Mouse (Mus musculus) G1E (cell line): Measurements from ENCODE around the gene Coro7. TPM values are rescaled to one million over a fixed set of nuclear protein-coding genes. Genes with fewer than 3 reads are reported as not detected.

Experiments
- ATAC-seq: 2 replicates; pipeline ENCODE4 v1.8.0; 2016; ENCODE audit warnings: mild to moderate bottlenecking; ENCODE audit not compliant: insufficient number of reproducible peaks, poor library complexity, low FRiP score, severe bottlenecking; ENCODE audit errors: extremely low read depth
- DNase-seq: peaks from one replicate; pipeline ENCODE4 v3.0.0; 2012; ENCODE audit warnings: low spot score
- H3K27me3 ChIP-seq: 2 replicates; pipeline ENCODE4 v1.6.1; 2012; ENCODE audit warnings: mild to moderate bottlenecking, low read length, inconsistent platforms; ENCODE audit not compliant: insufficient read depth
- H3K36me3 ChIP-seq: replicated peaks from 2 replicates; pipeline ENCODE3; 2012; ENCODE audit warnings: mild to moderate bottlenecking, inconsistent platforms
- H3K4me1 ChIP-seq: 2 replicates; pipeline ENCODE4 v1.6.1; 2012; ENCODE audit warnings: low read depth, low read length, inconsistent platforms, mixed read lengths; ENCODE audit not compliant: insufficient read depth
- H3K4me3 ChIP-seq: 2 replicates; pipeline ENCODE4 v1.5.1; 2012; ENCODE audit warnings: low read depth, mild to moderate bottlenecking, inconsistent platforms, low read length, moderate library complexity, mixed read lengths
- H3K9me3 ChIP-seq: replicated peaks from 2 replicates; pipeline ENCODE4 v1.6.1; 2012; ENCODE audit warnings: inconsistent platforms
- CTCF ChIP-seq: IDR thresholded peaks from 2 replicates; pipeline ENCODE4 v1.5.1; 2012; ENCODE audit warnings: low read depth, low read length, inconsistent platforms, mixed read lengths
- GATA1 ChIP-seq: IDR thresholded peaks from 2 replicates; pipeline ENCODE4 v1.6.1; 2012; ENCODE audit warnings: borderline replicate concordance, low read length, inconsistent platforms, mixed read lengths
- GATA2 ChIP-seq: IDR thresholded peaks from 2 replicates; pipeline ENCODE4 v1.6.1; 2012; ENCODE audit warnings: low read depth, low read length, inconsistent platforms, borderline replicate concordance
- POLR2AphosphoS5 ChIP-seq: IDR thresholded peaks from 2 replicates; pipeline ENCODE4 v1.6.1; 2012; ENCODE audit warnings: low read depth, low read length, inconsistent platforms; ENCODE audit not compliant: insufficient replicate concordance
- TAL1 ChIP-seq: conservative IDR thresholded peaks from 2 replicates; pipeline ENCODE4 v1.6.1; 2012; ENCODE audit warnings: low read depth, low read length, inconsistent platforms, mixed read lengths
- polyA plus RNA-seq: library from polyadenylated mRNA; stranded (reverse); fragments of >175 nt; gene quantifications from 2 replicates; pipeline ENCODE4 v1.2.3, GENCODE M21; 2012
- total RNA-seq, 2 experiments: library from RNA; stranded (forward) in 1 of 2; stranded (reverse) in 1 of 2; fragments of 200-1000 nt in 1 of 2; fragments of >200 nt in 1 of 2; fragmentation: Nextera tagmentation in 1 of 2; gene quantifications; 2 replicates each; pipeline ENCODE4 v1.2.3; 2014 to 2017

The Coro7 gene
- total and polyA plus RNA-seq, 3 experiments: 34.8 to 205 (median 94.3) TPM

DNA sequence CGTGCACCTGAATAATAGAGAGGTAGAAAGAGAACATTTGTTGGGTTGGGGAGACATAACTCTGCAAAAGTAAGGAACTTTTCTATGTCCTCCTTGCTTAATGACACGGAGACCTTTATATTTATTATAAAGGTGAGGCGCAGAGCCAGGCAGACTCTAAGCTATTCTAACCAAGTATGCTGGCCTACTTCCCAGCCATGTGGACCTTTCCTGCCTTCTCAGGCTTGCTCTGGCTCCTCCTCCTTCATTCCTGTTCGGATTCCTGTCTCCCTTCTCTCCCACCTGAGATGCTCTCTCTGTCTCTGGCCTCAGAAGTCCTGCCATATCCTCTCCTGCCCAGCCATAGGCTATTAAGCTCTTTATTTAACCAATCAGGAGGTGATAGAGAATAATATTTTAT lies 45.7 kb upstream of the Coro7 start:
- ATAC-seq (no peak), DNase-seq (no peak)
- Histone ChIP-seq H3K4me3 (no peak overlapping the region), H3K27me3 (no peaks in the 10 kb centered on the region), H3K36me3 (peaks cover 3% of the 10 kb centered on the region), H3K9me3 (no peaks in the 10 kb centered on the region), H3K4me1 (peaks cover 33% of the 10 kb centered on the region)
- TF ChIP-seq GATA1: no peak
- TF ChIP-seq POLR2AphosphoS5: no peak
- TF ChIP-seq CTCF: no peak

DNA sequence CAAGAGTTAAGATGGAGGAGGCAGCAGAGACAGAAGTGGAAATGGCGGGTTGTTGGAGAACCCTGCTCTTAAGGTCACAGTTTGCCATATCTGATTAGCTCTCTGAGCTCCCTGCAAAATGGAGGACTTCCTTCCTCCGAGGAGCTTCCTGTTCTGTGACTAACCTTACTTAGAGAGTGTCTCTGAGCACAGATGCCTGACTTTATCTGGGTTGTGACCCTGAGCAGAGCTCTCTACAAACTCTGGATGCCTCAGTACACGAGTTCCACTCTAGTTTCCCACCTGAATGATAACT lies 43.3 kb upstream of the Coro7 start:
- DNase-seq (no peak), ATAC-seq (no peak)
- H3K27me3 ChIP-seq: no peaks in the 10 kb centered on the region
- H3K4me1 ChIP-seq: peaks cover 40% of the 10 kb centered on the region
- TF ChIP-seq CTCF (no peak), POLR2AphosphoS5 (no peak), TAL1 (no peak), GATA1 (no peak), GATA2 (no peak)
- H3K9me3 ChIP-seq: no peaks in the 10 kb centered on the region
- H3K4me3 ChIP-seq: no peak overlapping the region
- H3K36me3 ChIP-seq: no peaks in the 10 kb centered on the region

DNA sequence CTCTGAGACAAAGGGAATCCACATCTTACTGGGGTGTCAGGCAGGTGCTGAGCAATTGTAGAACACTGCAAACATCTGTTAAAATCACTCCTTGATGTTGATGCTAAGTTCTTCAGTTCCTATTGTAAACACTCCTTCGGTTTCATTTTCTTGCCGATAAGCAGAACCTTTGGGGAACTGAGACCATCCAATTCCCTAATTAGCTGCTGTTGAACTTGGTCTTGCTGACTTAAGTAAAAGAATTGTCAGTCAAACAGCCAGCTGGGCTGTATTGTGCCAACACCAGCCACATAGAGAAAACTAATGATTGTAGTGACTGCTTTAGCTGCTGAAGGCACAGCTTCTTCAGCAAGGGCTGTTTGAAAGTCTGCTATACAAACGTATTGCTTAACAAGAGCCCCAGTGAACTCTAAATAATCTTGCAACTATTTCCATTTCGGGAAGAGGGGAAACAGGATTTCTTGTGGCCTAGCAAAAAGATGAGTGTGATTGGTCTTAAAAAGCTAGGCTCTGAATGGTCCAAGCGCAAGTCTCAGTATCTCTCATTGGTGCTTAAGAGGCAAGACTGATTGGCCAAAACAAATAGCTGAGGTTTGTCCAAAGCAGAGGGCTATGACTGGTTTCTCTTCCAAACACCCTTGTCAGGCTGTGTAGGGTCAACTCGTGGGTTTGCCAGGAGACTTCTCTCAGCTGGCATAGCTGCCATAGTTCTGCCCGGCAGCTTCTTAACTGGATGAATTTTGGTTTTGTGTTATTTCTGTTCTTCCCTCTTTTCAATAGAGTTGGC lies 42.7 kb upstream of the Coro7 start:
- DNase-seq (no peak), ATAC-seq (no peak)
- Histone ChIP-seq H3K9me3 (no peaks in the 10 kb centered on the region), H3K4me3 (no peak overlapping the region), H3K4me1 (peaks cover 45% of the 10 kb centered on the region), H3K27me3 (no peaks in the 10 kb centered on the region), H3K36me3 (no peaks in the 10 kb centered on the region)
- TF ChIP-seq GATA1: no peak
- no peak for TF ChIP-seq CTCF
- no peak for TF ChIP-seq GATA2
- TF ChIP-seq POLR2AphosphoS5: no peak

DNA sequence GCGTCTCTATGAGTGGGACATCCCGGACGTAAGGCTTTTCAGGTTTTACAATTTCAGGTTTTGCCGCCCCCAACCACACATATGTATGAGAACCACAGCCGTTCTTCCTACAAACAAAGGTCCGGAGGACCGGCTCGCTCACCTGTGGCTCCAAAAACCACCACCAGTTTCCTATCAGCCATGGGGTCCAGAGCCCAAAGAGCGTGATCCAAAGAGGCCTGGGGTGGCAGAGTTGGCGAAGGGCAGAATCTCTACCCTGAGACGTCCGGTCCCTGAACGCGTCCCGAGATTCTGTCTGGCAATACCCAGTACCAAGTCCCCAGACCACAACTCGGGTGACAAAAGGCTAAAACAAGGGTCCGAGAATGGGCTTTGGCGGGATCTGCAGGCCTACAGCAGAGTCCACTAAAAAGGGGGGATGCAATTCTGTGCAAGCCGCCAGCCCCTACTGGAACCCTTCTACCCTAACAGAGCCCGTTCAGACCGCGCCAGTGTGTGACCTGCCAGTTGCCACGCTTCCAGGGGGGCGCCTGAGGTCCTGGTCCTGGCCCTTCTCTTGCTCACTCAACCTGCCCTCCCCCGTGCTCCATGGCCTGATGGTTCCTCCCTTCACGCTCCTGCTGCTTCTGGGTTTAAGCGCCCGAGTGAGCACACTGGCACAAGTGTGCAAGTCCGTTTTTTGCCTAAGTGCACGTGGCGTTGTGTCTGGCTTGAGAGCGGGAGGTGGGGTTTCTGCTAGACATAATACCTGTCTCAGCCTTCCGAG lies 39.4 kb upstream of the Coro7 start, which contains the start of gene Nmral1:
Gene Nmral1, minus strand, starts transcription at position 604 of the 766 bp plus-strand sequence.
- DNase-seq (peak; percentile 78), ATAC-seq (peak; percentile 93)
- H3K9me3 ChIP-seq: no peaks in the 10 kb centered on the region
- H3K36me3 ChIP-seq: peaks cover 30% of the 10 kb centered on the region
- H3K4me3 ChIP-seq: peak within 1 kb of the TSS; percentile 74
- TF ChIP-seq GATA1 (no peak), POLR2AphosphoS5 (no peak; the same call in 1 of the 2 replicates), TAL1 (no peak), GATA2 (no peak), CTCF (no peak)
- H3K27me3 ChIP-seq: no peaks in the 10 kb centered on the region
- peaks cover 35% of the 10 kb centered on the region for H3K4me1 ChIP-seq

DNA sequence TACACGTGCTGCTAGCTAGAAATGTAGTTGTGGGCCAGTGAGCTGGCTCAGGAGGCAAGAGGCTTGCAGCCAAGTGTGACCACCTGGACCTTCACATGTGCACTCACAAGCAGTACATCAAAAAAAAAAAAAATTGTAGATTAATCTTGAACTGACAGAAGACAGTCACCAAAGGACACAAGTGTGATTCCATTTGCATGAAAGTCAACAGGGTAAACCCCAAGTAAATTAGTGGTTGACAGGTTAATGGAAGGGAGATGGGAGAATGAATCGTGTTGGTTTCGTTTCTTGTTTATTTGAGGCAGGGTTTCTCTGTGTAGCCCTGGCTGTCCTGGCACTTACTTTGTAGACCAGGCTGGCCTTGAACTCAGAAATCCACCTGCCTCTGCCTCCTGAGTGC lies 38.3 kb upstream of the Coro7 start:
- no peaks in the 10 kb centered on the region for H3K9me3 ChIP-seq
- H3K4me3 ChIP-seq: peak overlapping the region; percentile 74; the same call in 1 of the 2 replicates
- DNase-seq (no peak), ATAC-seq (no peak)
- H3K4me1 ChIP-seq: peaks cover 30% of the 10 kb centered on the region
- H3K36me3 ChIP-seq: peaks cover 40% of the 10 kb centered on the region
- H3K27me3 ChIP-seq: no peaks in the 10 kb centered on the region
- TF ChIP-seq POLR2AphosphoS5 (no peak), GATA1 (no peak), TAL1 (no peak), GATA2 (no peak), CTCF (no peak)
